Mouse (Mus musculus): ENCODE measurements around the gene Hmcn2. TPM values are rescaled to one million over a fixed set of nuclear protein-coding genes. Genes with fewer than 3 reads are reported as not detected.

The Hmcn2 gene
- polyA plus RNA-seq, 1 experiment from 2014 or later = 5.6 TPM

DNA sequence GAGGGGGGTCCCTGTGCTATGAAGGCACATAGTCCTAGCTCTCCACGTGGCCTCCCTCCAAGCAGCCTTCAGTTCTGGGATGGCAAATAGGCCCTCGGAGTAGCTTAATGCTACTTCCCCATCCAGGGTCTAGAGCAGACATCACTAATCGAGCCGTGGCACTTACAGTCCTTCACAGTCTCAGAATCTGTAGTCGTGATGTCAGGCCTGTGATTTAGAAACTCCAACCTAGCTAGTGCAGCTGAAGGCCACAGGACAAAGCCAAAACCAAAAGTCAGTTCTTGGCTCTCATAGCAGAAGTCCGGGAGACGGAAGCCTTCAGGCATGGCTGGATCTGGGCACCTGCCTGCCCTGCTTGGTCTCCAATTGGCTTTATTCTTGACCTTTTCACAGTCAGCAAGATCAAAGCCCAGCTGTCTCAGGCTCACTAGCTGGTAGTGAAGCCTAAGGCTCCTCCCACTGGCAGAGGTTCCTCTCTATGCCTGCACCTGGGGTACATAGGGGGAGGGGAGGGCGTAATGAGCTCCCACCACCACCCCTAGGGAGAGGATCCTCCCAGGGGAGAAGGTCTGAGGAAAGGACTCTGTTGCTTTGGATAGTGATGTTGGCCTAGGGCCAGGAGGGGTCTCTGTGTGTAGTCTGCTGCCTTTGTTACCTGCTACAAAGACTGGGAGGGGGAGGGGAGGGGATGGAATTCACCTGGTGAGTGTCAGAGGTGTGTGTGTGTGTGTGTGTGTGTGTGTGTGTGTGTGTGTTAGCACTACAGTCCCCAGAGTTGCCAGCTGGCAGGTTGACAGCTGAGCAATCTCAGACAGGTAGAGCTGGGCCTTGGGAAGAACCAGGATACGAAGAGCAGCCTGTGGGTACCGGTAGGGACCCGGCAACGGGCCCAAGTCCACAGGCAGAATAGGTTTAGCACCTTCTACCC lies 163.3 kb downstream of the Hmcn2 start:
- Histone ChIP-seq H3K4me1 (ENCODE audit: control insufficient read depth, insufficient read depth, low read length) (peaks cover 9% of the 10 kb centered on the region), H3K27ac (ENCODE audit: low read length) (no peak overlapping the region), H3K4me2 (ENCODE audit: low read depth, low read length) (no peak overlapping the region), H3K9ac (ENCODE audit: low read length) (no peak overlapping the region), H3K9me3 (replicated peaks; ENCODE audit: control insufficient read depth, low read length) (no peaks in the 10 kb centered on the region), H3K36me3 (ENCODE audit: control insufficient read depth, insufficient read depth, low read length) (no peaks in the 10 kb centered on the region), H3K4me3 (replicated peaks; ENCODE audit: low read length) (no peak overlapping the region), H3K27me3 (ENCODE audit: control insufficient read depth, insufficient read depth, low read length) (no peaks in the 10 kb centered on the region)
- 74% methylated on average over 12 of the region's 12 CpGs for WGBS
- no peak for ATAC-seq (ENCODE audit: insufficient read depth, low FRiP score)

GRCm38 (mm10) chr2:31482914-31483575 lies 168.8 kb downstream of the Hmcn2 start:
- peak; percentile 79 for ATAC-seq (ENCODE audit: insufficient read depth, low FRiP score)
- Histone ChIP-seq H3K27ac (ENCODE audit: low read length) (no peak overlapping the region), H3K4me3 (replicated peaks; ENCODE audit: low read length) (no peak overlapping the region), H3K27me3 (ENCODE audit: control insufficient read depth, insufficient read depth, low read length) (no peaks in the 10 kb centered on the region; the same call in 1 of the 2 replicates), H3K9ac (ENCODE audit: low read length) (no peak overlapping the region), H3K4me2 (ENCODE audit: low read depth, low read length) (no peak overlapping the region), H3K4me1 (ENCODE audit: control insufficient read depth, insufficient read depth, low read length) (no peaks in the 10 kb centered on the region), H3K36me3 (ENCODE audit: control insufficient read depth, insufficient read depth, low read length) (0 out of 2 replicates have a peak, but pooled peaks cover 3% of the 10 kb centered on the region), H3K9me3 (replicated peaks; ENCODE audit: control insufficient read depth, low read length) (no peaks in the 10 kb centered on the region)
- 29% methylated on average over 8 of the region's 8 CpGs for WGBS

GRCm38 (mm10) chr2:31484187-31484586 lies 170.0 kb downstream of the Hmcn2 start:
- ATAC-seq (ENCODE audit: insufficient read depth, low FRiP score) = no peak
- WGBS = 30% methylated on average over 5 of the region's 5 CpGs
- H3K4me3 ChIP-seq (replicated peaks; ENCODE audit: low read length) = no peak overlapping the region
- H3K4me2 ChIP-seq (ENCODE audit: low read depth, low read length) = no peak overlapping the region
- 0 out of 2 replicates have a peak, but pooled peaks cover 3% of the 10 kb centered on the region for H3K36me3 ChIP-seq (ENCODE audit: control insufficient read depth, insufficient read depth, low read length)
- H3K9me3 ChIP-seq (replicated peaks; ENCODE audit: control insufficient read depth, low read length) = no peaks in the 10 kb centered on the region
- no peaks in the 10 kb centered on the region; the same call in 1 of the 2 replicates for H3K27me3 ChIP-seq (ENCODE audit: control insufficient read depth, insufficient read depth, low read length)
- H3K4me1 ChIP-seq (ENCODE audit: control insufficient read depth, insufficient read depth, low read length) = no peaks in the 10 kb centered on the region
- no peak overlapping the region for H3K9ac ChIP-seq (ENCODE audit: low read length)
- no peak overlapping the region for H3K27ac ChIP-seq (ENCODE audit: low read length)

GRCm38 (mm10) chr2:31489166-31489565 lies 175.0 kb downstream of the Hmcn2 start:
- WGBS = 39% methylated on average over 12 of the region's 12 CpGs
- Histone ChIP-seq H3K4me3 (replicated peaks; ENCODE audit: low read length) (no peak overlapping the region), H3K27ac (ENCODE audit: low read length) (no peak overlapping the region), H3K4me1 (ENCODE audit: control insufficient read depth, insufficient read depth, low read length) (no peaks in the 10 kb centered on the region), H3K4me2 (ENCODE audit: low read depth, low read length) (no peak overlapping the region), H3K27me3 (ENCODE audit: control insufficient read depth, insufficient read depth, low read length) (no peaks in the 10 kb centered on the region), H3K9ac (ENCODE audit: low read length) (no peak overlapping the region), H3K9me3 (replicated peaks; ENCODE audit: control insufficient read depth, low read length) (no peaks in the 10 kb centered on the region; the same call in 1 of the 2 replicates), H3K36me3 (ENCODE audit: control insufficient read depth, insufficient read depth, low read length) (peaks cover 3% of the 10 kb centered on the region; the same call in 1 of the 2 replicates)
- ATAC-seq (ENCODE audit: insufficient read depth, low FRiP score) = no peak

GRCm38 (mm10) chr2:31490556-31490955 lies 176.3 kb downstream of the Hmcn2 start:
- H3K4me1 ChIP-seq (ENCODE audit: control insufficient read depth, insufficient read depth, low read length) = no peaks in the 10 kb centered on the region
- H3K9ac ChIP-seq (ENCODE audit: low read length) = no peak overlapping the region
- no peak overlapping the region for H3K27ac ChIP-seq (ENCODE audit: low read length)
- H3K4me2 ChIP-seq (ENCODE audit: low read depth, low read length) = no peak overlapping the region
- peaks cover 3% of the 10 kb centered on the region; the same call in 1 of the 2 replicates for H3K36me3 ChIP-seq (ENCODE audit: control insufficient read depth, insufficient read depth, low read length)
- WGBS = 75% methylated on average over 2 of the region's 2 CpGs
- no peaks in the 10 kb centered on the region for H3K27me3 ChIP-seq (ENCODE audit: control insufficient read depth, insufficient read depth, low read length)
- H3K9me3 ChIP-seq (replicated peaks; ENCODE audit: control insufficient read depth, low read length) = no peaks in the 10 kb centered on the region; the same call in 1 of the 2 replicates
- no peak overlapping the region for H3K4me3 ChIP-seq (replicated peaks; ENCODE audit: low read length)
- no peak for ATAC-seq (ENCODE audit: insufficient read depth, low FRiP score)

GRCm38 (mm10) chr2:31492308-31492707 lies 178.1 kb downstream of the Hmcn2 start:
- Histone ChIP-seq H3K4me1 (ENCODE audit: control insufficient read depth, insufficient read depth, low read length) (no peaks in the 10 kb centered on the region), H3K27me3 (ENCODE audit: control insufficient read depth, insufficient read depth, low read length) (no peaks in the 10 kb centered on the region), H3K9me3 (replicated peaks; ENCODE audit: control insufficient read depth, low read length) (no peaks in the 10 kb centered on the region; the same call in 1 of the 2 replicates), H3K9ac (ENCODE audit: low read length) (no peak overlapping the region), H3K4me2 (ENCODE audit: low read depth, low read length) (no peak overlapping the region), H3K27ac (ENCODE audit: low read length) (no peak overlapping the region), H3K36me3 (ENCODE audit: control insufficient read depth, insufficient read depth, low read length) (no peaks in the 10 kb centered on the region; the same call in 1 of the 2 replicates), H3K4me3 (replicated peaks; ENCODE audit: low read length) (no peak overlapping the region)
- WGBS = 87% methylated on average over 8 of the region's 8 CpGs
- ATAC-seq (ENCODE audit: insufficient read depth, low FRiP score) = no peak

GRCm38 (mm10) chr2:31493243-31493642 lies 179.0 kb downstream of the Hmcn2 start:
- Histone ChIP-seq H3K4me1 (ENCODE audit: control insufficient read depth, insufficient read depth, low read length) (no peaks in the 10 kb centered on the region), H3K27me3 (ENCODE audit: control insufficient read depth, insufficient read depth, low read length) (no peaks in the 10 kb centered on the region), H3K36me3 (ENCODE audit: control insufficient read depth, insufficient read depth, low read length) (no peaks in the 10 kb centered on the region; the same call in 1 of the 2 replicates), H3K4me3 (replicated peaks; ENCODE audit: low read length) (no peak overlapping the region), H3K9me3 (replicated peaks; ENCODE audit: control insufficient read depth, low read length) (no peaks in the 10 kb centered on the region; the same call in 1 of the 2 replicates), H3K9ac (ENCODE audit: low read length) (no peak overlapping the region), H3K27ac (ENCODE audit: low read length) (no peak overlapping the region), H3K4me2 (ENCODE audit: low read depth, low read length) (no peak overlapping the region)
- WGBS = 78% methylated on average over 11 of the region's 11 CpGs
- ATAC-seq (ENCODE audit: insufficient read depth, low FRiP score) = no peak

GRCm38 (mm10) chr2:31494315-31494714 lies 180.1 kb downstream of the Hmcn2 start:
- no peaks in the 10 kb centered on the region for H3K27me3 ChIP-seq (ENCODE audit: control insufficient read depth, insufficient read depth, low read length)
- H3K4me2 ChIP-seq (ENCODE audit: low read depth, low read length) = no peak overlapping the region
- no peak overlapping the region for H3K9ac ChIP-seq (ENCODE audit: low read length)
- H3K4me3 ChIP-seq (replicated peaks; ENCODE audit: low read length) = no peak overlapping the region
- no peaks in the 10 kb centered on the region; the same call in 1 of the 2 replicates for H3K36me3 ChIP-seq (ENCODE audit: control insufficient read depth, insufficient read depth, low read length)
- no peaks in the 10 kb centered on the region; the same call in 1 of the 2 replicates for H3K9me3 ChIP-seq (replicated peaks; ENCODE audit: control insufficient read depth, low read length)
- no peaks in the 10 kb centered on the region for H3K4me1 ChIP-seq (ENCODE audit: control insufficient read depth, insufficient read depth, low read length)
- no peak overlapping the region for H3K27ac ChIP-seq (ENCODE audit: low read length)
- 83% methylated on average over 5 of the region's 5 CpGs for WGBS
- no peak for ATAC-seq (ENCODE audit: insufficient read depth, low FRiP score)

GRCm38 (mm10) chr2:31495046-31495476 lies 180.8 kb downstream of the Hmcn2 start:
- H3K9ac ChIP-seq (ENCODE audit: low read length) = no peak overlapping the region
- H3K4me2 ChIP-seq (ENCODE audit: low read depth, low read length) = no peak overlapping the region
- H3K36me3 ChIP-seq (ENCODE audit: control insufficient read depth, insufficient read depth, low read length) = no peaks in the 10 kb centered on the region; the same call in 1 of the 2 replicates
- ATAC-seq (ENCODE audit: insufficient read depth, low FRiP score) = no peak
- H3K27ac ChIP-seq (ENCODE audit: low read length) = no peak overlapping the region
- no peaks in the 10 kb centered on the region for H3K27me3 ChIP-seq (ENCODE audit: control insufficient read depth, insufficient read depth, low read length)
- H3K9me3 ChIP-seq (replicated peaks; ENCODE audit: control insufficient read depth, low read length) = no peaks in the 10 kb centered on the region; the same call in 1 of the 2 replicates
- 65% methylated on average over 13 of the region's 13 CpGs for WGBS
- H3K4me1 ChIP-seq (ENCODE audit: control insufficient read depth, insufficient read depth, low read length) = no peaks in the 10 kb centered on the region
- no peak overlapping the region for H3K4me3 ChIP-seq (replicated peaks; ENCODE audit: low read length)
